Mouse (Mus musculus) intestine, postnatal 0 days (tissue): Measurements from ENCODE around the gene Ddx52. TPM values are rescaled to one million over a fixed set of nuclear protein-coding genes. Genes with fewer than 3 reads are reported as not detected.

Experiments used
- ATAC-seq: fragments of 200-750 bp; cut with Nextera tagmentation; 2 replicates; pipeline ENCODE4 v1.8.0; 2017; ENCODE audit warnings: mild to moderate bottlenecking, moderate TSS enrichment, moderate library complexity
- H3K27ac ChIP-seq: fragments of 300-500 bp; sonication (generic); 2 replicates; pipeline ENCODE4 v1.5.1; 2014; ENCODE audit warnings: mild to moderate bottlenecking, low read depth, low read length, moderate library complexity
- H3K27me3 ChIP-seq: fragments of 300-500 bp; sonication (generic); replicated peaks from 2 replicates; pipeline ENCODE4 v1.6.1; 2014; ENCODE audit warnings: low read length, mixed read lengths; ENCODE audit not compliant: control insufficient read depth, insufficient read depth
- H3K36me3 ChIP-seq: fragments of 300-500 bp; sonication (generic); 2 replicates; pipeline ENCODE4 v1.6.1; 2014; ENCODE audit warnings: mild to moderate bottlenecking, moderate library complexity; ENCODE audit not compliant: control insufficient read depth, insufficient read depth
- H3K4me1 ChIP-seq: fragments of 300-500 bp; sonication (generic); replicated peaks from 2 replicates; pipeline ENCODE4 v1.6.1; 2014; ENCODE audit warnings: antibody characterized with exemption, low read length, mixed read lengths; ENCODE audit not compliant: control insufficient read depth, insufficient read depth
- H3K4me2 ChIP-seq: fragments of 300-500 bp; sonication (generic); replicated peaks from 2 replicates; pipeline ENCODE4 v1.6.1; 2014; ENCODE audit warnings: low read depth, mild to moderate bottlenecking, moderate library complexity
- H3K4me3 ChIP-seq: fragments of 300-500 bp; sonication (generic); 2 replicates; pipeline ENCODE4 v1.5.1; 2014; ENCODE audit warnings: low read depth, low read length
- H3K9ac ChIP-seq: fragments of 300-500 bp; sonication (generic); 2 replicates; pipeline ENCODE4 v1.6.1; 2014; ENCODE audit warnings: mild to moderate bottlenecking, low read depth, low read length
- H3K9me3 ChIP-seq: fragments of 300-500 bp; sonication (generic); 2 replicates; pipeline ENCODE4 v1.6.1; 2016; ENCODE audit warnings: mixed run types; ENCODE audit not compliant: control insufficient read depth
- CTCF ChIP-seq: sonication (generic); IDR thresholded peaks from 2 replicates; pipeline ENCODE4 v1.5.1; 2016; ENCODE audit warnings: low read depth, mild to moderate bottlenecking, control low read depth, antibody characterized with exemption, moderate library complexity
- WGBS: fragments of 180-500 bp; shearing (Covaris S2); extraction: QIAGEN DNeasy Blood & Tissue Kit; methylation state at CpG from one replicate; pipeline ENCODE4 v1.1.7; 2014; 5-methylcytosine and 5-hydroxymethylcytosine counted together
- polyA plus RNA-seq: library from polyadenylated mRNA; unstranded; fragments of >200 nt; fragmentation: Nextera tagmentation; extraction: Ambion mirVana; gene quantifications from 2 replicates; pipeline ENCODE4 v1.2.1, GENCODE M21; 2015

The Ddx52 gene
- polyA plus RNA-seq, 1 experiment from 2014 or later: 14.1 TPM

DNA sequence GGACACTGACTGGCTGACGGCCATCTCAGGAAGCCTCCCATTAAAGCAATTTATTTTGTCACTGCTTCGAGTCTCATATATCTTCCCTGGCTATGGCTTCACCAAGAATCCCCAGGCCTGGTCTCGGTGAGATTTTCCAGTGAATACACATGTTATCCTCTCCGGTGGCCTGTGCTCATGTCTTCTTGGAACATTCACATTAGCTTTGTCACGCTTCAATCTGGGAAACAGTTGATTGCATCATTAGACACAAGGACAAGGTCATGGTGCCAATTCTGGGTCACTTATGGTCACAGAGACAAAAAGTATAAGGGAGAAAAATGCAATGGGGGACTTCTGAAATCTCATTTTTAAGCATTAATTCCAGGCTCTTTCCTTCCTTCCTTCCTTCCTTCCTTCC is 36.1 kb upstream of the Ddx52 start:
- no peak for TF ChIP-seq CTCF
- H3K36me3 ChIP-seq: peaks cover 8% of the 10 kb centered on the region; the same call in 1 of the 2 replicates
- H3K9me3 ChIP-seq: no peaks in the 10 kb centered on the region
- 73% methylated on average over 5 of the region's 5 CpGs for WGBS
- no peak for ATAC-seq
- H3K9ac ChIP-seq: no peak overlapping the region
- H3K4me3 ChIP-seq: no peak overlapping the region
- no peak overlapping the region for H3K27ac ChIP-seq
- no peak overlapping the region for H3K4me2 ChIP-seq
- H3K4me1 ChIP-seq: peaks cover 3% of the 10 kb centered on the region; the same call in 1 of the 2 replicates
- H3K27me3 ChIP-seq: no peaks in the 10 kb centered on the region

DNA sequence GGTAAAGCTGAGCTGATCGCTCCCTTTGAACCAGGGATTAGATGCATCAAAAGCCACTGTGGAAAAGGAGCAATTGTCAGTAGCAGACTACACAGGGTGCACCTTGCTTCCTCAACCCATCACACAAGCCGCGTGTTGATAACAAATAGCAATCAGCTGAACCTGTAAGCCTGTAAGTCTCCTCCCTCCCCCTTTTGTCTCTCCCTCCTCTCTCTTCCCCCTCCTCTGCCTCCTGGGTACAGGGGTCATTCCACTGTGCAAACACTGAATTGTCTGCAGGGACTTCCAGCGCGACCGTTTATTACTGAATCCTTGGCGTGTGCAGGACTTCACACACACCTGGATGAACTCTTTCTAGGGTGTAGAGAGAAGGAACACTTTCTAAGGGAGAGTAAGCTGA is 33.5 kb upstream of the Ddx52 start:
- H3K4me2 ChIP-seq: peak overlapping the region; percentile 9; the same call in 1 of the 2 replicates
- H3K27me3 ChIP-seq: no peaks in the 10 kb centered on the region
- TF ChIP-seq CTCF: no peak
- no peak overlapping the region for H3K9ac ChIP-seq
- H3K36me3 ChIP-seq: peaks cover 8% of the 10 kb centered on the region; the same call in 1 of the 2 replicates
- peak overlapping the region; percentile 28 for H3K27ac ChIP-seq
- 0 out of 2 replicates have a peak, but pooled peaks cover 3% of the 10 kb centered on the region for H3K4me1 ChIP-seq
- peak; percentile 93 for ATAC-seq
- no peaks in the 10 kb centered on the region for H3K9me3 ChIP-seq
- H3K4me3 ChIP-seq: no peak overlapping the region
- 14% methylated on average over 7 of the region's 7 CpGs for WGBS

DNA sequence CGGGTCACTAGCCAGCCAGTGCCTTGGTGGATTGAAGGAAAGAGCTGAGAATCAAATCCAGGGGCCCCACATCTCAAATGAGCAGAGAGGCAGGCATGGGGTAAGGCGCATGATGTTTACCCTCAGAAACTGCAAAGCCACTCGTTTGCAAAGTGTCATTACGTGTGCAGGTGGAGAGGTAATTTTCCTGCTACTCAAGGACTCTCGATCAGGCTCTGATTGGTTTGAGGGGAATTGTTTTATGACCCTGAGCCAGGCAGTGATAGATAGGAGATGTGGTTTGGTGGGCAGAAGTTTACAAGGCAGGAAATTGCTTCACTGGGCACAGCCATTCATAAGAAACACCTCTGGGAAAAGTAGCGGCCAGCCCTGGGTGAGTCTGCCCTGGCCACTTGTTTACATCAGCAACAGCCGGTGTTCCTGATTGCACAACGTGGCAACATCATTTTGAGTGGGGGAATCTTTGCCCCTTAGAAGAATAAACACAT is 28.0 kb upstream of the Ddx52 start:
- Histone ChIP-seq H3K36me3 (no peaks in the 10 kb centered on the region), H3K9ac (no peak overlapping the region), H3K4me3 (no peak overlapping the region), H3K9me3 (no peaks in the 10 kb centered on the region), H3K27ac (peak overlapping the region; percentile 3; the same call in 1 of the 2 replicates), H3K4me2 (no peak overlapping the region; the same call in 1 of the 2 replicates), H3K4me1 (no peaks in the 10 kb centered on the region), H3K27me3 (no peaks in the 10 kb centered on the region)
- 11% methylated on average over 8 of the region's 8 CpGs for WGBS
- no peak for TF ChIP-seq CTCF
- peak; percentile 85 for ATAC-seq

DNA sequence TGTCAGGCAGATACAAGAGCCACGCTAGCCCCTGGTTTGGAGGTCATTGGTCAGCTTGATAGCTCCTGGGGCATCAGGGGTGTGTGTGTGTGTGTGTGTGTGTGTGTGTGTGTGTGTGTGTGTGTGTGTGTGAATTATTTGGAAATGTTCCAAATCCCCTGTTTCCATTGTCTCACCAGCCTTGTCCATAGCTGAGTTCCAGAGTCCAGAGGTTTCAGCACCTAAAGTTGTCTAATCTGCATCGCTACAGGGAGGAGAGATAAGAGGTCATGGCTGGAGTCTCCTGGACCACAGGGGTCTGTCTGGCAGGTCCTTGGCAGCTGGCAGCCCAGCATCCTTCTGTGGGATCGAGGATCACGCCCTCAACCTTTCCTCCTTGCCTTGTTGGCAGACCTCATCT is 27.4 kb upstream of the Ddx52 start:
- Histone ChIP-seq H3K4me2 (no peak overlapping the region), H3K9ac (no peak overlapping the region), H3K4me1 (no peaks in the 10 kb centered on the region), H3K27ac (no peak overlapping the region), H3K36me3 (no peaks in the 10 kb centered on the region), H3K4me3 (no peak overlapping the region), H3K9me3 (no peaks in the 10 kb centered on the region), H3K27me3 (no peaks in the 10 kb centered on the region)
- 52% methylated on average over 4 of the region's 4 CpGs for WGBS
- no peak for TF ChIP-seq CTCF
- no peak for ATAC-seq

DNA sequence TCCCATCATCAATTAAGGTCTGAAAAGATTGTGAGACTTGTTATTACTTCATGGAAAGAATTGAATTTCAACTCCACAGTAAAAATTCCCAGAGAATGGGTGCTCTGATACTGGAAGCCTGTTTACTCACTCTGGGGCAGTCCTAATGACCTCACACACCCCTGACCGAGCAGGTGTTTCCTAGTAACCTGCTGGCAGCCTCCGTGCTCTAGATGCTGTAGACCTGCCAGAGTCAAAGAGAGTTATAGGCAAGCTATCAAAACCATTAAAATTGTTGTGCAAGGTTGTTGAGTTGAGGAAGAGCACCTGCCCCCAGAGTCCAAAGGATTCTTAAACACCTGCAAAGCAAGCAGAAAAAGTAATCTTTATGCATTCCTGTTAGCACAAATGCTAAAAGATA is 19.3 kb upstream of the Ddx52 start:
- 31% methylated on average over 2 of the region's 2 CpGs for whole genome bisulfite sequencing
- Histone ChIP-seq H3K4me2 (no peak overlapping the region), H3K4me1 (no peaks in the 10 kb centered on the region), H3K9ac (no peak overlapping the region), H3K27ac (no peak overlapping the region), H3K9me3 (no peaks in the 10 kb centered on the region), H3K4me3 (no peak overlapping the region), H3K27me3 (no peaks in the 10 kb centered on the region), H3K36me3 (no peaks in the 10 kb centered on the region)
- peak; percentile 88 for ATAC-seq
- TF ChIP-seq CTCF: no peak

DNA sequence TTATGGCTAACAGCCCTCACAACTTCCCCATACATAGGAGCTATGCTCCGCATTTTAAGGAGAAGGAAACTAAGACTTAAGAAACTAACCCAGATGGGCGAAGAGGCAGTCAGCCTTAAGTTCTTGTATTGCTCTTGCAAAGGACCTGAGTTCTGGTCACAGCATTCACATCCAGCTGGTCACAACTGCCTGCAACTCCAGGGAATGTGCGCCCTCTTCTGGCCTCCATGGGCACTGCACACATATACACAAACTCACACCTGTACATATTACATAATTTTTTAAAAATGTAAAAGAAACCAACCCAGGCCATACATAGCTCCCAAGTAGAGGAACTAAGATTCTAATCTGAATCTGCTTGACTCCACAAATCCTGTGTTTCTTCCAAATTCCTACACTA is 14.8 kb upstream of the Ddx52 start:
- 64% methylated on average over 3 of the region's 3 CpGs for WGBS
- H3K27me3 ChIP-seq: no peaks in the 10 kb centered on the region
- ATAC-seq: no peak
- H3K4me2 ChIP-seq: no peak overlapping the region
- no peaks in the 10 kb centered on the region for H3K36me3 ChIP-seq
- no peak overlapping the region for H3K9ac ChIP-seq
- TF ChIP-seq CTCF: peak; percentile 76
- H3K4me3 ChIP-seq: no peak overlapping the region
- H3K9me3 ChIP-seq: no peaks in the 10 kb centered on the region
- H3K4me1 ChIP-seq: no peaks in the 10 kb centered on the region
- no peak overlapping the region for H3K27ac ChIP-seq
